Mouse (Mus musculus) embryonic facial prominence, embryonic 11.5 days (tissue): ENCODE measurements around the gene A630095N17Rik. TPM values are rescaled to one million over a fixed set of nuclear protein-coding genes. Genes with fewer than 3 reads are reported as not detected.

ENCODE experiments used
- ATAC-seq: fragments of 200-750 bp; cut with Nextera tagmentation; replicated peaks from 2 replicates; pipeline ENCODE4 v1.8.0; 2017; ENCODE audit warnings: low read depth; ENCODE audit not compliant: insufficient number of reproducible peaks, low FRiP score, low TSS enrichment
- DNase-seq: peaks from one replicate; pipeline ENCODE4 v3.0.0-alpha.2; 2015; ENCODE audit warnings: low spot score
- H3K27ac ChIP-seq: fragments of 300-500 bp; sonication (generic); replicated peaks from 2 replicates; pipeline ENCODE4 v1.5.1; 2014; ENCODE audit warnings: mild to moderate bottlenecking, low read depth, low read length, control low read depth
- H3K27me3 ChIP-seq: fragments of 300-500 bp; sonication (generic); 2 replicates; pipeline ENCODE4 v1.6.1; 2014; ENCODE audit warnings: mild to moderate bottlenecking, low read length, moderate library complexity, mixed read lengths; ENCODE audit not compliant: control insufficient read depth, insufficient read depth
- H3K36me3 ChIP-seq: fragments of 300-500 bp; sonication (generic); replicated peaks from 2 replicates; pipeline ENCODE4 v1.6.1; 2014; ENCODE audit warnings: low read depth, mild to moderate bottlenecking, low read length, moderate library complexity, mixed read lengths; ENCODE audit not compliant: control insufficient read depth, insufficient read depth
- H3K4me1 ChIP-seq: fragments of 300-500 bp; sonication (generic); 2 replicates; pipeline ENCODE4 v1.6.1; 2014; ENCODE audit warnings: low read length, mixed read lengths; ENCODE audit not compliant: control insufficient read depth, insufficient read depth
- H3K4me2 ChIP-seq: fragments of 300-500 bp; sonication (generic); 2 replicates; pipeline ENCODE4 v1.6.1; 2014; ENCODE audit warnings: low read depth, mild to moderate bottlenecking, control low read depth, low read length, moderate library complexity
- H3K4me3 ChIP-seq: fragments of 300-500 bp; sonication (generic); 2 replicates; pipeline ENCODE4 v1.5.1; 2014; ENCODE audit warnings: low read depth, low read length, control low read depth
- H3K9ac ChIP-seq: fragments of 300-500 bp; sonication (generic); replicated peaks from 2 replicates; pipeline ENCODE4 v1.6.1; 2014; ENCODE audit warnings: mild to moderate bottlenecking, control low read depth, low read length
- H3K9me3 ChIP-seq: fragments of 300-500 bp; sonication (generic); replicated peaks from 2 replicates; pipeline ENCODE4 v1.6.1; 2016; ENCODE audit warnings: mild to moderate bottlenecking, low read length, inconsistent platforms, mixed read lengths; ENCODE audit not compliant: control insufficient read depth
- WGBS: fragments of 180-500 bp; shearing (Covaris S2); extraction: QIAGEN DNeasy Blood & Tissue Kit; methylation state at CpG from one replicate; pipeline ENCODE4 v1.1.7; 2014; 5-methylcytosine and 5-hydroxymethylcytosine counted together
- polyA plus RNA-seq: library from polyadenylated mRNA; unstranded; fragments of >200 nt; fragmentation: Nextera tagmentation; extraction: Ambion mirVana; gene quantifications from 2 replicates; pipeline ENCODE4 v1.2.1, GENCODE M21; 2014

Gene A630095N17Rik
- polyA plus RNA-seq, 1 experiment from 2014 or later: not detected

DNA sequence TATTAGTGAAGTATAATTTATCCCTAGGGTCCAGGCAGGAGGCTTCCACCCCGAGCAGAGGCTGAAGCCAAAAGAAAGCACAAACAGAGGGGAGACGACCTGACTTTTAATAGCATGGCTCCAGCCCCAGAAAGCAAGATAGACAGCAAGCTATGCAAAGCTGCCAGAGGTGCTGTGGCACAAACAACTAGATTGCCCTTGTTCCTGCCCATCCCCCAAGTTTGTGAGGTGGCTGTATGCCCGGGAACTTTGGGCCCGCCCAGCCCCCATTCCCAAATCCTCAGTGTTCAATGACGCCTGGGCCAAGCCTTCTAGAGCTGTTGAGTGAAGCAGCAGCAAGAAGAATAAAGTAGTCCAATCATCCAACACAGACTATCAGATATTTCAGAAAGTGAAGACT lies 17.0 kb downstream of the A630095N17Rik start:
- Histone ChIP-seq H3K27me3 (peaks cover 24% of the 10 kb centered on the region), H3K4me2 (no peak overlapping the region), H3K4me3 (no peak overlapping the region), H3K27ac (no peak overlapping the region), H3K36me3 (no peaks in the 10 kb centered on the region), H3K9me3 (no peaks in the 10 kb centered on the region), H3K4me1 (peaks cover 3% of the 10 kb centered on the region), H3K9ac (no peak overlapping the region)
- DNase-seq: no peak
- no peak for ATAC-seq
- WGBS: 79% methylated on average over 5 of the region's 5 CpGs

DNA sequence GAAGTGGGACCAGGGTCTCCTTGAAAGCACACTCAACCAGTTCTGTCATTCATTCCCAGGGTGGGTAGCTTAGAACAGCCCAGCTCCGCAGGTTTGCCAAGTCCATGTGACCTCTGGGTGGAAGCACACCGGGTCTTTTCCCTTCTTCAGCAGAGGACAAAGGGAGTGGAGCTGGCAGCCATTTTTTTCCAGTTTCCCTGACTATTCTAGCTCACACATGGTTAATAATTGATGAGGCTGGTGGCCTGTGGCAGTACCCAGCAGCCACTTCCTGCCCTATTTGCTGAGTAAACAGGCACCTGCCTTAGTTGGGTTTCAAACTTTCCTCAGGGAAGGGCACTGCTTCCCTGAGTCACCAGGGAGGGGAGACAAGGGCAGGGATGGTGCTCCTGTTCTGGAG lies 17.5 kb downstream of the A630095N17Rik start:
- ATAC-seq (no peak), DNase-seq (no peak)
- H3K27ac ChIP-seq: no peak overlapping the region
- no peak overlapping the region for H3K9ac ChIP-seq
- H3K27me3 ChIP-seq: peaks cover 20% of the 10 kb centered on the region
- no peaks in the 10 kb centered on the region; the same call in 1 of the 2 replicates for H3K4me1 ChIP-seq
- H3K9me3 ChIP-seq: no peaks in the 10 kb centered on the region
- 87% methylated on average over 2 of the region's 2 CpGs for WGBS
- no peaks in the 10 kb centered on the region for H3K36me3 ChIP-seq
- H3K4me3 ChIP-seq: no peak overlapping the region
- H3K4me2 ChIP-seq: no peak overlapping the region

DNA sequence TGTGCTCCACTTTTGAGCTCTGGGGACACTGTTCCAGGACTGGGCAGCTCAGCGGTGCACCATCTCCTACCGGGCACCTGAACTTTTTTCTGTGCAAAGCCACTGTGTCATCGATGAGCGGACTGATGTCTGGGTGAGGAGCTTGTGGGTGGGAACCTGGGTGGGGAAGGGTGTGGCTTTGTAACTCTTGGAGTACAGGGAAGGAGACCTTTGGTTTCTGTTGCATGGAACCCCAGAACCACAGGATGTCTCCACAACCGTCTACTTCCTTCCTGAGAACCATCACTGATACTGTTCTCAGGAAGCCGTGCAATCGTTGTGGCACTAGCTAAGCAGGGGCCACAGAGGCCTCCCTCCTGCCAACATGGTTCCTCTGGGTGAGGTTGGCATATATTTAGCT lies 18.8 kb downstream of the A630095N17Rik start:
- H3K4me2 ChIP-seq: no peak overlapping the region
- WGBS: 85% methylated on average over 7 of the region's 7 CpGs
- no peak for ATAC-seq
- H3K4me3 ChIP-seq: no peak overlapping the region
- no peaks in the 10 kb centered on the region for H3K4me1 ChIP-seq
- no peak overlapping the region for H3K27ac ChIP-seq
- peaks cover 8% of the 10 kb centered on the region for H3K27me3 ChIP-seq
- no peak for DNase-seq
- no peaks in the 10 kb centered on the region for H3K36me3 ChIP-seq
- H3K9me3 ChIP-seq: no peaks in the 10 kb centered on the region
- H3K9ac ChIP-seq: no peak overlapping the region

DNA sequence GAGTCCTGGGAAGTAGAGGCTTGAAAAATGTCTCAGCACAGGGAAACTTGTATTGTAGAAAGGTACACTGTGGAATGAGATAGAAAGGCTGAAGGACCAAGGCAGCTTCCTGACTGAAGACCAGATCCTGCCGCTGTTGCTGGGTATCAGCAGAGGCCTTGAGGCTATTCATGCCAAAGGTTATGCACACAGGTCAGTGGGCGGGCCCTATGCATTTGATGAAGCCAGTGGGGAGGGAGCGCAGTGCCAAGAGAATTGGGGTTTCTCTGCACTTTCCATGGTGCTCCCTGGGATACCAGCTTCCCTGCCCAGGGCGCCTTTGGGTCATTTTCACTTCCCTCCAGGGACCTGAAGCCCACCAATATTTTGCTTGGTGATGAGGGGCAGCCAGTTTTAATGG lies 19.4 kb downstream of the A630095N17Rik start:
- Histone ChIP-seq H3K9ac (no peak overlapping the region), H3K27ac (no peak overlapping the region), H3K36me3 (no peaks in the 10 kb centered on the region), H3K4me2 (no peak overlapping the region), H3K27me3 (peaks cover 5% of the 10 kb centered on the region), H3K4me3 (no peak overlapping the region), H3K9me3 (no peaks in the 10 kb centered on the region), H3K4me1 (no peaks in the 10 kb centered on the region)
- DNase-seq: no peak
- 66% methylated on average over 4 of the region's 4 CpGs for WGBS
- no peak for ATAC-seq

DNA sequence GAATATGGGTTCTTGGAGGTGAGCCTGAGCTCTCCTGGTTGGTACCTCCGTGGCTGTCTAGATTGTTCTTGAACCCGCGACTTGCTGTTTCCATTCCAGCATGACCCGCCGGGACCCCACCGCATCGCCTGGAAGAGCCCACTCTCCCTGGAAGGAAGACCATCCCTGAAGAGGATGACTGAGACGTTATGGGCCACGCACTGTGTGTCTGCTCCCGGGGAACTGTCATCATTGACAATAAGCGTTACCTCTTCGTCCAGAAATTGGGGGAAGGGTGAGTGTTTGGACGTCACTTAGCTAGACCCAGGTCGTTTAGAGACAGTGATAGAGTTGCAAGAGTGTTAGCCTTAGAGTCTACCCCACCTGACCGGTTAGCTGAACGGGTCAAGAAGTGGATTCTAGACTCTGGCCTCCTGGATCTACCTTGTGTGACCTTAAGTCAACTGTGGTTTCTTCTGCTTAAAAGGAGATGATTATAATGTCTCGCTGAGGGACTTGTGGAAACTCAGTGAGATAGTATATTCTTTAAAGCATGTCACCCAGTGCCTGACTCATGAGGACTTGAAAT lies 20.7 kb downstream of the A630095N17Rik start:
- H3K9me3 ChIP-seq: no peaks in the 10 kb centered on the region
- WGBS: 13% methylated on average over 17 of the region's 17 CpGs
- no peaks in the 10 kb centered on the region for H3K27me3 ChIP-seq
- no peaks in the 10 kb centered on the region for H3K4me1 ChIP-seq
- ATAC-seq: 0 out of 2 replicates have a peak, but pooled peaks have one; percentile 19
- peak overlapping the region; percentile 87 for H3K4me3 ChIP-seq
- no peaks in the 10 kb centered on the region for H3K36me3 ChIP-seq
- DNase-seq: no peak
- peak overlapping the region; percentile 92 for H3K4me2 ChIP-seq
- H3K9ac ChIP-seq: peak overlapping the region; percentile 92
- H3K27ac ChIP-seq: no peak overlapping the region

DNA sequence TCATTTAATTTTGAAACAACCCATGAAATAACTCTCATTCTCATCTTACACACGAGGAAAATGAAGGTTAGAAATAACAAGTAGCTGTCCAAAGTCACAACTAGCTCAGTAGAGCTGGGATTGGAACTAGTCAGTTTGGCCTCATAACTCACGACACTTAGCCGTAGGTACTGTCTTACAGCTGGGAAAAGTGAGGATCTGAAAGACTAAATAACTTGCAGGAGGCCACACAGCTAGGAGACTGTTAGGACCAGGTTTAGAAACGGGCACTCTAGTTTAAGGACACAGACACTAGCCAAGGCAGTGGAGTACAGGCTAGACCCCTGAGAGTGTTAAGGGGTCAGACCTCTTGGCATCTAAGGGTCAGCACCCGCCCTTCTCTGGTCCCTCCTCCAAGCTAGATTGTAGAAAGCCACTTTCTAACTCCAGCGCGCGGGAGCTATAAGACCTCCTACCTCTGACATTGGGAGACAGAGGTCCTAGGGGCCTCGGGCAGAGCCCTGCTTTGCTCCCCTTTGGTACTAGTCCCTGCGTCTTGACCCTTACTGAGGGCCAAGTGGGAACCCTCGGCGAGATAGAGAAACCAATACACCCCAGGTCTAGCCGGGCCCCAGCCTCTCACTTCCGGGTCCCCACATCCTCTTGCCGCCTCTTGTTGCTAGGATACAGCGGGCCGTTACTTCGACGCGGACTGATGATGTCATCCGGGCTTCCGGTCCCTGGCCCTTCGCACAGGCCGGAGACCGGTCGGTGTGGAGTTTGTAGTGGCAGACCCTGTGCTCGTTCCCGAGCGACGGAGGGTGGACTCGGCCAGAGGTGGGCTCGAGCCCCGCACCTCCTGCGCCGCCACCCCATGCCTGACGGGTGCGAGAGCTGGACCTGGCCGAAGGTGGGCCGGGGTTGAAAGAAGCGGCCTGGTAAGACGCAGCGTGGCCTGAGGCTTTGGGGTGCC lies 21.5 kb downstream of the A630095N17Rik start, which contains the start of the genes Glb1l and Stk16:
Gene Glb1l, minus strand, starts transcription at position 678 of the 952 bp plus-strand sequence.
Gene Stk16, plus strand, starts transcription at position 703 of the 952 bp plus-strand sequence.
- peak; percentile 98 for DNase-seq
- Histone ChIP-seq H3K9ac (peak within 1 kb of the TSS; percentile 92), H3K4me3 (peak within 1 kb of the TSS; percentile 87), H3K4me1 (no peaks in the 10 kb centered on the region), H3K36me3 (no peaks in the 10 kb centered on the region), H3K27ac (no peak within 1 kb of the TSS), H3K27me3 (no peaks in the 10 kb centered on the region), H3K4me2 (peak within 1 kb of the TSS; percentile 92), H3K9me3 (no peaks in the 10 kb centered on the region)
- WGBS: 5% methylated on average over 42 of the region's 42 CpGs
- peak; percentile 92 for ATAC-seq

DNA sequence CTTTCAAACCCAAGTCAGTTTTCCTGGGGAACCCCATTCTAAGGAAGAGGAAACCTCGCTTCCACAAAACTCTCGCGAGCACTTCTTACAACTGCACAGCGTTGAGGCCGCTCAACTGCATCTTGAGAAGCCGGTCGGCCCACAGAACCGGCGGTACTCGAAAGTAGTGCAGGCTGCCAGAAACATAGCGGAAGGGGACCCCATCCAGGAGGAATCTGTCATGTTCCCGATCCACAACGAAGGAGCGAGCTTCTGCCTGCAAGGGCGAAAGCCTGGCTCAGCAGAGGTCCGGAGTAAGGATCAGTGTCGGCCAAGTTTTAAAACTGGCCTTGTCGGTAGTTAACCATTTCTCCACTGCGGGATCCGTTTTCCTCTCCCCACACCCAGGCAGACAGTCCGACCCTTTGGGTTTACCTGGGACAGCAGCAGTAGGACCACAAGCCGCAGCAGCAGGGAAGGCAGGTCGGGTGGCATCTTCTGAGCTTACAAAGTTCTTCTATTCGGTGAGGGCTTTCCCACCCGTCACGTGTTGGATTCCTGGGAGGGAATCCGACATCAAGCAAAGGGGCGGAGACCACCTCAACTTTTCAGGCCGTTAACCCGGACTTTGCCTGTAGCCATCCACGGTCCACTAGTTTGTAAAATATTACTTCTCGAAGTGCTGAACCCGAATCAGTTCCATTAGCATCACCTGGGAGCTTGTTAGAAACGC lies 22.8 kb downstream of the A630095N17Rik start:
- 16% methylated on average over 34 of the region's 34 CpGs for WGBS
- no peaks in the 10 kb centered on the region for H3K36me3 ChIP-seq
- no peaks in the 10 kb centered on the region for H3K27me3 ChIP-seq
- H3K9me3 ChIP-seq: no peaks in the 10 kb centered on the region
- no peaks in the 10 kb centered on the region for H3K4me1 ChIP-seq
- H3K27ac ChIP-seq: no peak overlapping the region
- peak overlapping the region; percentile 65 for H3K4me2 ChIP-seq
- peak overlapping the region; percentile 29 for H3K4me3 ChIP-seq
- DNase-seq: peak; percentile 48
- H3K9ac ChIP-seq: peak overlapping the region; percentile 60
- ATAC-seq: no peak
